Mouse (Mus musculus) testis, adult 2 months (tissue): ENCODE measurements at regions not wholly inside any gene's neighbourhood (a gene's known extent, or its start where the extent isn't known, plus 50 kb on each side); places are given as distances from the start of the nearest gene placed in this dataset.

Source experiments
- CTCF ChIP-seq: fragments of 200-500 bp; IDR thresholded peaks from 2 replicates; pipeline ENCODE4 v1.5.1; 2012; ENCODE audit warnings: low read depth, mild to moderate bottlenecking, inconsistent platforms, low read length, moderate library complexity; ENCODE audit not compliant: control insufficient read depth, insufficient read depth, insufficient replicate concordance
- POLR2A ChIP-seq: fragments of 200-500 bp; IDR thresholded peaks from 2 replicates; pipeline ENCODE4 v1.6.1; 2012; ENCODE audit warnings: low read depth, mild to moderate bottlenecking, inconsistent platforms, low read length, moderate library complexity; ENCODE audit not compliant: control insufficient read depth

DNA sequence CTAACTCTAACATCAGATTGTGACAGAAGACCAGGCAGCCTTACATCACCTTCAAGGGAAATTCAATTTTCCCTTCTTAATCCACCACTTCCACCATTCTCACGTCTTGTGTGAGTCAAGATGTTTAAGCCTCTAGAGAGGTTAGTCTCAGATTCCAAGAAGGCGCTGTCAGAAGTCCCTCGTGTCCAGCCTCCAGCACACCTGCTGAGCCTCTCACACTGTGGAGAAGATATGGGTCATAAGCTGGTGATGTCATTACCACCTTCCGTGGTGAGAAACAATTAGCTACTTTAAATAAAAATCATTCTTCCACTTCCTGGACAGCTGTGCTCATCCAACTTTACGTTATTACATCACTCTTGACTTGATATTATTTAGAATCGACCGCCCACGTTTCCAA, 198.3 kb upstream of the Fn1 start:
- no peak for TF ChIP-seq POLR2A
- no peak for TF ChIP-seq CTCF
